Mouse (Mus musculus): ENCODE measurements around the gene Rab13. TPM values are rescaled to one million over a fixed set of nuclear protein-coding genes. Genes with fewer than 3 reads are reported as not detected.

Rab13 gene
- polyA plus RNA-seq, 1 experiment from 2014 or later: 11.9 TPM

DNA sequence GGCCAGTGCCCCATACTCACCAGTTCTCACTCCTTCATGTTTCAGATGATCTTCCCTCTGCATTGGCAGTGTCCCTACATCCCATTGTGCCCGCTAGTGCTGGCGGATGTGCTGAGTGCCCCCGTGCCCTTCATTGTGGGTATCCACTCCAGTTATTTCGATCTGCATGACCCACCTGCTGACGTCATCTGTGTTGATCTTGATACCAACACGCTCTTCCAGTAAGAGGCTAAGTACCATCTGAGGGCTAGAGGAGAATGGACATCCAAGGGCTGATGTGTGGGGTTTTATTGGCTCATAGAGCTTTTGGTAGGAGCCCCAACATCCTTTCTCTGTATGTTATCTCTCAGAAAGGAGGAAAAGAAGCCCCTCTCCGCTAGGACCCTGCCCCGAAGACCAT lies 57.3 kb downstream of the Rab13 start:
- Histone ChIP-seq H3K4me2 (ENCODE audit: low read length) (no peak overlapping the region), H3K4me3 (ENCODE audit: low read depth, low read length) (no peak overlapping the region), H3K9me3 (replicated peaks; ENCODE audit: control insufficient read depth, low read length) (no peaks in the 10 kb centered on the region), H3K9ac (ENCODE audit: low read length) (no peak overlapping the region), H3K36me3 (ENCODE audit: control insufficient read depth, insufficient read depth, low read length) (peaks cover 28% of the 10 kb centered on the region), H3K27me3 (replicated peaks; ENCODE audit: control insufficient read depth, insufficient read depth, low read length) (no peaks in the 10 kb centered on the region), H3K27ac (ENCODE audit: low read depth, low read length) (no peak overlapping the region), H3K4me1 (ENCODE audit: control insufficient read depth, insufficient read depth, low read length) (peaks cover 4% of the 10 kb centered on the region; the same call in 1 of the 2 replicates)
- WGBS: 96% methylated on average over 8 of the region's 8 CpGs
- DNase-seq (ENCODE audit: low spot score): no peak
- ATAC-seq: no peak

DNA sequence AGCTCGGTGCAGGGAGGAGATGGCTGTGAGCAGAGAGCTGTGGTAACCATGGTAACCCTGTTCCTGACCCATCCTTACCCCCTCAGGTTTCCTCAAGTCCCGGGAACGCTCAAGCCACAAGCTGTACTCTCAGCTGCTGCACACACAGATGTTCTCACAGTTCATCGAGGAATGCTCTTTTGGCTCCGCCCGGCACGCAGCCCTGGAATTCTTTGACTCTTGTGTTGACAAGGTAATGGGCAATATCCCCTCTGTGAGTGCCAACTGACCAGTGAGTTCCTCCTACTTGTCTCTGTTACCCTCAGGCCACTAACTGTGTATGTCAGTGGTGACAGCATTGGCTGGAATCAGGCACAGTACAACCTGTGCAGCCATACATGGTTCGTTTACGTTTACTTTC lies 58.7 kb downstream of the Rab13 start:
- no peaks in the 10 kb centered on the region for H3K9me3 ChIP-seq (replicated peaks; ENCODE audit: control insufficient read depth, low read length)
- H3K36me3 ChIP-seq (ENCODE audit: control insufficient read depth, insufficient read depth, low read length): peaks cover 36% of the 10 kb centered on the region
- H3K27ac ChIP-seq (ENCODE audit: low read depth, low read length): no peak overlapping the region
- H3K27me3 ChIP-seq (replicated peaks; ENCODE audit: control insufficient read depth, insufficient read depth, low read length): no peaks in the 10 kb centered on the region
- no peaks in the 10 kb centered on the region for H3K4me1 ChIP-seq (ENCODE audit: control insufficient read depth, insufficient read depth, low read length)
- H3K4me3 ChIP-seq (ENCODE audit: low read depth, low read length): no peak overlapping the region
- no peak for DNase-seq (ENCODE audit: low spot score)
- no peak overlapping the region for H3K4me2 ChIP-seq (ENCODE audit: low read length)
- H3K9ac ChIP-seq (ENCODE audit: low read length): no peak overlapping the region
- 79% methylated on average over 9 of the region's 9 CpGs for WGBS
- ATAC-seq: no peak

- Histone ChIP-seq H3K9me3 (replicated peaks; ENCODE audit: control insufficient read depth, low read length) (no peaks in the 10 kb centered on the region), H3K27ac (ENCODE audit: low read depth, low read length) (no peak overlapping the region), H3K4me3 (ENCODE audit: low read depth, low read length) (no peak overlapping the region), H3K27me3 (replicated peaks; ENCODE audit: control insufficient read depth, insufficient read depth, low read length) (no peaks in the 10 kb centered on the region), H3K9ac (ENCODE audit: low read length) (no peak overlapping the region), H3K4me2 (ENCODE audit: low read length) (no peak overlapping the region), H3K36me3 (ENCODE audit: control insufficient read depth, insufficient read depth, low read length) (peaks cover 47% of the 10 kb centered on the region), H3K4me1 (ENCODE audit: control insufficient read depth, insufficient read depth, low read length) (no peaks in the 10 kb centered on the region)
- WGBS: 96% methylated on average over 22 of the region's 22 CpGs
- DNase-seq (ENCODE audit: low spot score) (no peak), ATAC-seq (no peak)
Observed at GRCm38 (mm10) chr3:90273855-90274254, 60.4 kb downstream of the Rab13 start.

GRCm38 (mm10) chr3:90275286-90275685 lies 61.8 kb downstream of the Rab13 start:
- H3K36me3 ChIP-seq (ENCODE audit: control insufficient read depth, insufficient read depth, low read length): peaks cover 56% of the 10 kb centered on the region
- no peak overlapping the region for H3K9ac ChIP-seq (ENCODE audit: low read length)
- H3K4me2 ChIP-seq (ENCODE audit: low read length): no peak overlapping the region
- DNase-seq (ENCODE audit: low spot score) (no peak), ATAC-seq (no peak)
- no peaks in the 10 kb centered on the region for H3K27me3 ChIP-seq (replicated peaks; ENCODE audit: control insufficient read depth, insufficient read depth, low read length)
- no peaks in the 10 kb centered on the region for H3K4me1 ChIP-seq (ENCODE audit: control insufficient read depth, insufficient read depth, low read length)
- no peak overlapping the region for H3K27ac ChIP-seq (ENCODE audit: low read depth, low read length)
- 92% methylated on average over 11 of the region's 11 CpGs for WGBS
- no peaks in the 10 kb centered on the region for H3K9me3 ChIP-seq (replicated peaks; ENCODE audit: control insufficient read depth, low read length)
- no peak overlapping the region for H3K4me3 ChIP-seq (ENCODE audit: low read depth, low read length)

Small RNA genes lying within 50 kb of the gene (microRNA-seq; reads per million reads assigned to microRNA genes)
- gene Mir7012: not detected

Other genes with a start within 250 kb of the Rab13 start
- 145 and 155 TPM in 2 replicates for gene Hax1, start 214.9 kb upstream of the Rab13 start, polyA plus RNA-seq (2014; fragmentation: Nextera tagmentation; extraction: Ambion mirVana)
- 246 and 248 TPM in 2 replicates for gene 4933434E20Rik, start 162.1 kb upstream of the Rab13 start, polyA plus RNA-seq (2014; fragmentation: Nextera tagmentation; extraction: Ambion mirVana)
- gene Ubap2l, start 161.1 kb upstream of the Rab13 start, polyA plus RNA-seq (2014; fragmentation: Nextera tagmentation; extraction: Ambion mirVana): 132 and 139 TPM in 2 replicates
- gene Tpm3, start 141.0 kb upstream of the Rab13 start, polyA plus RNA-seq (2014; fragmentation: Nextera tagmentation; extraction: Ambion mirVana): 385 and 432 TPM in 2 replicates
- 0.28 and 0.30 TPM in 2 replicates for gene Nup210l, start 109.6 kb upstream of the Rab13 start, polyA plus RNA-seq (2014; fragmentation: Nextera tagmentation; extraction: Ambion mirVana)
- 1,051 and 1,622 TPM in 2 replicates for gene Rps27, start within 50 bp of the Rab13 start, polyA plus RNA-seq (2014; fragmentation: Nextera tagmentation; extraction: Ambion mirVana)
- 118 and 124 TPM in 2 replicates for gene Jtb, start 17.9 kb downstream of the Rab13 start, polyA plus RNA-seq (2014; fragmentation: Nextera tagmentation; extraction: Ambion mirVana)
- gene Creb3l4, start 29.8 kb downstream of the Rab13 start, polyA plus RNA-seq (2014; fragmentation: Nextera tagmentation; extraction: Ambion mirVana): 4.1 and 4.2 TPM in 2 replicates
- gene Slc39a1, start 34.5 kb downstream of the Rab13 start, polyA plus RNA-seq (2014; fragmentation: Nextera tagmentation; extraction: Ambion mirVana): 40.0 and 47.0 TPM in 2 replicates
- 10.7 and 14.1 TPM in 2 replicates for gene Crtc2, start 40.5 kb downstream of the Rab13 start, polyA plus RNA-seq (2014; fragmentation: Nextera tagmentation; extraction: Ambion mirVana)
- gene Dennd4b, start 51.5 kb downstream of the Rab13 start, polyA plus RNA-seq (2014; fragmentation: Nextera tagmentation; extraction: Ambion mirVana): 3.4 and 3.7 TPM in 2 replicates
- 14.4 and 15.7 TPM in 2 replicates for gene Gatad2b, start 79.5 kb downstream of the Rab13 start, polyA plus RNA-seq (2014; fragmentation: Nextera tagmentation; extraction: Ambion mirVana)
- 11.9 and 13.4 TPM in 2 replicates for gene Slc27a3, start 176.2 kb downstream of the Rab13 start, polyA plus RNA-seq (2014; fragmentation: Nextera tagmentation; extraction: Ambion mirVana)
- gene Ints3, start 219.9 kb downstream of the Rab13 start, polyA plus RNA-seq (2014; fragmentation: Nextera tagmentation; extraction: Ambion mirVana): 20.7 and 25.3 TPM in 2 replicates

All from forebrain, embryonic 14.5 days (tissue).